Mouse (Mus musculus) hindbrain, embryonic 13.5 days (tissue): ENCODE results near the gene Galnt18. TPM values are rescaled to one million over a fixed set of nuclear protein-coding genes. Genes with fewer than 3 reads are reported as not detected.
A peak's percentile ranks its signal among the peaks of the same experiment; 100 is the strongest.

Experiments
- ATAC-seq: fragments of 200-750 bp; cut with Nextera tagmentation; 2 replicates; pipeline ENCODE4 v1.8.0; 2017; ENCODE audit warnings: moderate TSS enrichment; ENCODE audit not compliant: low FRiP score
- H3K27ac ChIP-seq: fragments of 300-500 bp; sonication (generic); 2 replicates; pipeline ENCODE4 v1.5.1; 2015; ENCODE audit warnings: inconsistent platforms, mild to moderate bottlenecking, moderate library complexity
- H3K27me3 ChIP-seq: fragments of 300-500 bp; sonication (generic); 2 replicates; pipeline ENCODE4 v1.6.1; 2015; ENCODE audit warnings: mild to moderate bottlenecking, inconsistent platforms
- H3K36me3 ChIP-seq: fragments of 300-500 bp; sonication (generic); 2 replicates; pipeline ENCODE4 v1.6.1; 2015; ENCODE audit warnings: mild to moderate bottlenecking, inconsistent platforms
- H3K4me1 ChIP-seq: fragments of 300-500 bp; sonication (generic); replicated peaks from 2 replicates; pipeline ENCODE4 v1.6.1; 2015; ENCODE audit warnings: inconsistent platforms
- H3K4me2 ChIP-seq: fragments of 300-500 bp; sonication (generic); 2 replicates; pipeline ENCODE4 v1.6.1; 2015; ENCODE audit warnings: inconsistent platforms, mild to moderate bottlenecking, moderate library complexity
- H3K4me3 ChIP-seq: fragments of 300-500 bp; sonication (generic); 2 replicates; pipeline ENCODE4 v1.5.1; 2015; ENCODE audit warnings: mild to moderate bottlenecking, inconsistent platforms
- H3K9ac ChIP-seq: fragments of 300-500 bp; sonication (generic); 2 replicates; pipeline ENCODE4 v1.6.1; 2015; ENCODE audit warnings: mild to moderate bottlenecking, inconsistent platforms
- H3K9me3 ChIP-seq: fragments of 300-500 bp; sonication (generic); 2 replicates; pipeline ENCODE4 v1.6.1; 2016; ENCODE audit warnings: inconsistent platforms
- WGBS: fragments of 180-500 bp; shearing (Covaris S2); methylation state at CpG from one replicate; pipeline ENCODE4 v1.1.7; 2015; 5-methylcytosine and 5-hydroxymethylcytosine counted together
- polyA plus RNA-seq: library from polyadenylated mRNA; unstranded; fragments of >200 nt; fragmentation: Nextera tagmentation; extraction: Ambion mirVana; gene quantifications from 2 replicates; pipeline ENCODE4 v1.2.1, GENCODE M21; 2015

Gene Galnt18
- polyA plus RNA-seq, 1 experiment from 2014 or later: 10.4 TPM

GRCm38 (mm10) chr7:111766145-111766767, 13.5 kb downstream of the Galnt18 start:
- 71% methylated on average over 9 of the region's 9 CpGs for WGBS
- Histone ChIP-seq H3K9ac (no peak overlapping the region), H3K9me3 (no peaks in the 10 kb centered on the region), H3K36me3 (no peaks in the 10 kb centered on the region), H3K27me3 (no peaks in the 10 kb centered on the region), H3K4me2 (no peak overlapping the region), H3K4me3 (no peak overlapping the region), H3K4me1 (peaks cover 15% of the 10 kb centered on the region), H3K27ac (no peak overlapping the region)
- ATAC-seq: no peak

GRCm38 (mm10) chr7:111762754-111763153, 17.0 kb downstream of the Galnt18 start:
- 38% methylated on average over 6 of the region's 6 CpGs for WGBS
- Histone ChIP-seq H3K9ac (no peak overlapping the region), H3K4me3 (no peak overlapping the region), H3K4me2 (no peak overlapping the region), H3K9me3 (no peaks in the 10 kb centered on the region), H3K27ac (peak overlapping the region; percentile 26; the same call in 1 of the 2 replicates), H3K36me3 (no peaks in the 10 kb centered on the region), H3K4me1 (peaks cover 35% of the 10 kb centered on the region), H3K27me3 (no peaks in the 10 kb centered on the region)
- no peak for ATAC-seq

GRCm38 (mm10) chr7:111748571-111749071, 31.2 kb downstream of the Galnt18 start:
- Histone ChIP-seq H3K9me3 (no peaks in the 10 kb centered on the region), H3K4me1 (no peaks in the 10 kb centered on the region), H3K4me2 (no peak overlapping the region), H3K9ac (no peak overlapping the region), H3K27ac (no peak overlapping the region), H3K36me3 (no peaks in the 10 kb centered on the region), H3K4me3 (no peak overlapping the region), H3K27me3 (no peaks in the 10 kb centered on the region)
- 91% methylated on average over 3 of the region's 3 CpGs for WGBS
- no peak for ATAC-seq

GRCm38 (mm10) chr7:111744770-111745169, 35.0 kb downstream of the Galnt18 start:
- H3K27me3 ChIP-seq: no peaks in the 10 kb centered on the region
- no peak overlapping the region for H3K27ac ChIP-seq
- H3K4me1 ChIP-seq: peaks cover 5% of the 10 kb centered on the region
- no peak overlapping the region for H3K4me2 ChIP-seq
- H3K9ac ChIP-seq: no peak overlapping the region
- H3K4me3 ChIP-seq: no peak overlapping the region
- no peaks in the 10 kb centered on the region for H3K9me3 ChIP-seq
- no peak for ATAC-seq
- H3K36me3 ChIP-seq: no peaks in the 10 kb centered on the region

- Histone ChIP-seq H3K9ac (no peak overlapping the region), H3K4me3 (no peak overlapping the region), H3K36me3 (no peaks in the 10 kb centered on the region), H3K4me2 (no peak overlapping the region), H3K9me3 (no peaks in the 10 kb centered on the region), H3K27me3 (no peaks in the 10 kb centered on the region), H3K27ac (no peak overlapping the region), H3K4me1 (peaks cover 23% of the 10 kb centered on the region)
- WGBS: 63% methylated on average over 2 of the region's 2 CpGs
- no peak for ATAC-seq
These were observed 38.2 kb downstream of the Galnt18 start for GRCm38 (mm10) chr7:111741595-111741994.

GRCm38 (mm10) chr7:111740091-111740490, 39.7 kb downstream of the Galnt18 start:
- ATAC-seq: no peak
- Histone ChIP-seq H3K4me3 (no peak overlapping the region), H3K9ac (no peak overlapping the region), H3K9me3 (no peaks in the 10 kb centered on the region), H3K4me1 (peaks cover 23% of the 10 kb centered on the region), H3K27ac (no peak overlapping the region), H3K36me3 (no peaks in the 10 kb centered on the region), H3K4me2 (no peak overlapping the region), H3K27me3 (no peaks in the 10 kb centered on the region)
- 57% methylated on average over 6 of the region's 6 CpGs for WGBS

GRCm38 (mm10) chr7:111739371-111739765, 40.4 kb downstream of the Galnt18 start:
- Histone ChIP-seq H3K27ac (no peak overlapping the region), H3K27me3 (no peaks in the 10 kb centered on the region), H3K9me3 (no peaks in the 10 kb centered on the region), H3K36me3 (no peaks in the 10 kb centered on the region), H3K4me1 (peaks cover 23% of the 10 kb centered on the region), H3K4me3 (no peak overlapping the region), H3K4me2 (no peak overlapping the region), H3K9ac (no peak overlapping the region)
- WGBS: 74% methylated on average over 5 of the region's 5 CpGs
- no peak for ATAC-seq

- peaks cover 23% of the 10 kb centered on the region for H3K4me1 ChIP-seq
- no peak overlapping the region for H3K4me2 ChIP-seq
- WGBS: 56% methylated on average over 10 of the region's 10 CpGs
- H3K27ac ChIP-seq: no peak overlapping the region
- H3K9ac ChIP-seq: no peak overlapping the region
- H3K9me3 ChIP-seq: no peaks in the 10 kb centered on the region
- no peaks in the 10 kb centered on the region for H3K27me3 ChIP-seq
- no peak for ATAC-seq
- H3K4me3 ChIP-seq: no peak overlapping the region
- no peaks in the 10 kb centered on the region for H3K36me3 ChIP-seq
These were observed 41.1 kb downstream of the Galnt18 start for GRCm38 (mm10) chr7:111738456-111739370.

- Histone ChIP-seq H3K9me3 (no peaks in the 10 kb centered on the region), H3K36me3 (no peaks in the 10 kb centered on the region), H3K27ac (no peak overlapping the region), H3K4me1 (peaks cover 23% of the 10 kb centered on the region), H3K27me3 (no peaks in the 10 kb centered on the region), H3K4me2 (no peak overlapping the region), H3K9ac (no peak overlapping the region), H3K4me3 (no peak overlapping the region)
- no peak for ATAC-seq
- 56% methylated on average over 7 of the region's 7 CpGs for WGBS
These were observed 42.4 kb downstream of the Galnt18 start for GRCm38 (mm10) chr7:111737426-111737825.

GRCm38 (mm10) chr7:111736365-111736764, 43.4 kb downstream of the Galnt18 start:
- 69% methylated on average over 3 of the region's 3 CpGs for WGBS
- no peak overlapping the region for H3K27ac ChIP-seq
- H3K36me3 ChIP-seq: no peaks in the 10 kb centered on the region
- H3K27me3 ChIP-seq: no peaks in the 10 kb centered on the region
- H3K9me3 ChIP-seq: no peaks in the 10 kb centered on the region
- H3K9ac ChIP-seq: no peak overlapping the region
- H3K4me3 ChIP-seq: no peak overlapping the region
- no peak overlapping the region for H3K4me2 ChIP-seq
- peaks cover 23% of the 10 kb centered on the region for H3K4me1 ChIP-seq
- ATAC-seq: no peak

- 81% methylated on average over 8 of the region's 8 CpGs for WGBS
These were observed 49.2 kb downstream of the Galnt18 start for GRCm38 (mm10) chr7:111730346-111731269.

GRCm38 (mm10) chr7:111726928-111727327, 52.8 kb downstream of the Galnt18 start:
- Histone ChIP-seq H3K9me3 (no peaks in the 10 kb centered on the region), H3K36me3 (no peaks in the 10 kb centered on the region), H3K27ac (no peak overlapping the region), H3K4me3 (no peak overlapping the region), H3K4me2 (no peak overlapping the region), H3K9ac (no peak overlapping the region), H3K27me3 (no peaks in the 10 kb centered on the region), H3K4me1 (no peaks in the 10 kb centered on the region)
- ATAC-seq: no peak
- 30% methylated on average over 2 of the region's 2 CpGs for WGBS

More at GRCm38 (mm10) chr7:111730346-111731269, 49.2 kb downstream of the Galnt18 start:
- Histone ChIP-seq H3K4me3 (no peak overlapping the region), H3K4me1 (no peaks in the 10 kb centered on the region), H3K27me3 (no peaks in the 10 kb centered on the region), H3K9ac (no peak overlapping the region), H3K27ac (no peak overlapping the region), H3K36me3 (no peaks in the 10 kb centered on the region), H3K4me2 (no peak overlapping the region), H3K9me3 (no peaks in the 10 kb centered on the region)
- ATAC-seq: no peak
